Mouse (Mus musculus) CH12.LX (cell line): ENCODE data around the gene Col4a2.

Experiments
- CHD1 ChIP-seq: IDR thresholded peaks from 2 replicates; pipeline ENCODE4 v1.6.1; 2012; ENCODE audit warnings: low read depth, low read length, improper control_type of control experiment, inconsistent platforms
- CHD2 ChIP-seq: IDR thresholded peaks from 2 replicates; pipeline ENCODE4 v1.6.1; 2011; ENCODE audit warnings: low read length, improper control_type of control experiment
- CTCF ChIP-seq, 2 experiments: IDR thresholded peaks in 1 of 2; conservative IDR thresholded peaks in 1 of 2; 2 replicates each; pipeline ENCODE4 v1.5.1; 2011 to 2012; ENCODE audit warnings: low read depth in 2 of 2, low read length in 2 of 2, improper control_type of control experiment in 1 of 2, inconsistent platforms in 1 of 2, mild to moderate bottlenecking in 1 of 2, moderate library complexity in 1 of 2
- EP300 ChIP-seq: IDR thresholded peaks from 2 replicates; pipeline ENCODE4 v1.6.1; 2011; ENCODE audit warnings: low read length, improper control_type of control experiment
- MEF2A ChIP-seq: IDR thresholded peaks from 2 replicates; pipeline ENCODE4 v1.6.1; 2014; ENCODE audit warnings: low read depth, mild to moderate bottlenecking, inconsistent platforms, low read length, improper control_type of control experiment, borderline replicate concordance
- MXI1 ChIP-seq: IDR thresholded peaks from 2 replicates; pipeline ENCODE4 v1.6.1; 2011; ENCODE audit warnings: mild to moderate bottlenecking, low read depth, low read length, improper control_type of control experiment
- MYC ChIP-seq: IDR thresholded peaks from 2 replicates; pipeline ENCODE4 v1.6.1; 2011; ENCODE audit warnings: low read depth, mild to moderate bottlenecking, improper control_type of control experiment, low read length
- NRF1 ChIP-seq: IDR thresholded peaks from 2 replicates; pipeline ENCODE4 v1.6.1; 2014; ENCODE audit warnings: low read depth, mild to moderate bottlenecking, inconsistent platforms, low read length, improper control_type of control experiment, moderate library complexity
- POLR2A ChIP-seq: IDR thresholded peaks from 2 replicates; pipeline ENCODE4 v1.6.1; 2011; ENCODE audit warnings: low read depth, mild to moderate bottlenecking, improper control_type of control experiment, low read length
- RCOR1 ChIP-seq: conservative IDR thresholded peaks from 2 replicates; pipeline ENCODE4 v1.6.1; 2012; ENCODE audit warnings: low read depth, mild to moderate bottlenecking, inconsistent platforms, low read length, improper control_type of control experiment
- TCF12 ChIP-seq: IDR thresholded peaks from 2 replicates; pipeline ENCODE4 v1.6.1; 2014; ENCODE audit warnings: low read depth, mild to moderate bottlenecking, inconsistent platforms, low read length, improper control_type of control experiment

DNA sequence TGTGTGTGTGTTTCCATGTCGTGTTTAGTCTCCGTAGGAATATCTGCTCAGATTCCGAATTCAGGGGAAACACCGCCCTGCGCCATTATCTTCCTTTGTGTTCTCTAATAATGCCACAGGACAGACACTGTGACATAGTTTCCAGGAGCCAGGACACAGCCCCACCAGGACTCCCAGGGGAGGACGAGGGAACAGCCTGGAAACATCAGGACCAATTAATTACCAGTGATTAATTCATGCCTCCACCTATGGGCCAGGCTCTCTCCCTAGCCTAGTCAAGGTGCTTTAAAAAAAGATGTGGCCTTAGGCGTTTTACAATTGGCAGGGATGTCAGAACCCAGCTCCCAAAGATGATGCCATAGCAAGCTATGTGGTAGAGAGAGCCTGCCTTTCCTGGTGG lies 5.2 kb upstream of the Col4a2 start:
- TF ChIP-seq POLR2A: no peak
- TF ChIP-seq RCOR1: no peak
- no peak for TF ChIP-seq NRF1
- TF ChIP-seq CHD1: no peak
- no peak for TF ChIP-seq MYC
- no peak for TF ChIP-seq CTCF (conservative IDR thresholded peaks at IDR 0.05 in 1 of 2, IDR thresholded peaks at IDR 0.05 in 1 of 2; ENCODE audit: low read depth in 2 of 2, low read length in 2 of 2)
- no peak for TF ChIP-seq EP300
- TF ChIP-seq TCF12: no peak
- TF ChIP-seq MXI1: no peak
- no peak for TF ChIP-seq MEF2A
- no peak for TF ChIP-seq CHD2
